Mouse (Mus musculus) MEL (cell line): ENCODE measurements around the gene Tlk2. TPM values are rescaled to one million over a fixed set of nuclear protein-coding genes. Genes with fewer than 3 reads are reported as not detected.

ENCODE experiments used
- DNase-seq: peaks from one replicate; pipeline ENCODE4 v3.0.0; 2011; ENCODE audit warnings: low read depth, low spot score
- H3K27ac ChIP-seq: 2 replicates; pipeline ENCODE4 v1.5.1; 2012; ENCODE audit warnings: low read depth, mild to moderate bottlenecking, control low read depth, low read length, moderate library complexity; ENCODE audit not compliant: control insufficient read depth
- H3K27me3 ChIP-seq, 2 experiments: fragments of 150-350 bp in 1 of 2; sonication (generic) in 1 of 2; 2 replicates each; pipeline ENCODE4 v1.6.1; 2012; ENCODE audit warnings: low read length in 2 of 2, mild to moderate bottlenecking in 2 of 2, improper control_type of control experiment in 1 of 2, moderate library complexity in 1 of 2; ENCODE audit not compliant: insufficient read depth in 2 of 2, control insufficient read depth in 1 of 2
- H3K36me3 ChIP-seq, 2 experiments: 2 replicates each; pipeline ENCODE4 v1.6.1; 2012 to 2014; ENCODE audit warnings: low read length in 2 of 2, improper control_type of control experiment in 1 of 2, inconsistent platforms in 1 of 2, mild to moderate bottlenecking in 1 of 2; ENCODE audit not compliant: insufficient read depth in 2 of 2, control insufficient read depth in 1 of 2
- H3K4me1 ChIP-seq, 2 experiments: fragments of 150-350 bp in 1 of 2; sonication (generic) in 1 of 2; 2 replicates each; pipeline ENCODE4 v1.6.1; 2012; ENCODE audit warnings: low read length in 2 of 2, improper control_type of control experiment in 1 of 2, mild to moderate bottlenecking in 1 of 2; ENCODE audit not compliant: insufficient read depth in 2 of 2, control insufficient read depth in 1 of 2
- H3K4me3 ChIP-seq, 2 experiments: fragments of 150-350 bp in 1 of 2; sonication (generic) in 1 of 2; 2 replicates each; pipeline ENCODE4 v1.5.1; 2012; ENCODE audit warnings: low read depth in 2 of 2, low read length in 2 of 2, mild to moderate bottlenecking in 2 of 2, moderate library complexity in 2 of 2, control low read depth in 1 of 2, improper control_type of control experiment in 1 of 2; ENCODE audit not compliant: control insufficient read depth in 1 of 2, insufficient read depth in 1 of 2
- H3K79me2 ChIP-seq: 2 replicates; pipeline ENCODE4 v1.6.1; 2012; ENCODE audit warnings: mild to moderate bottlenecking, low read length, moderate library complexity; ENCODE audit not compliant: control insufficient read depth, poor library complexity, insufficient read depth
- H3K9ac ChIP-seq: 2 replicates; pipeline ENCODE4 v1.6.1; 2012; ENCODE audit warnings: low read depth, mild to moderate bottlenecking, control low read depth, low read length, moderate library complexity; ENCODE audit not compliant: control insufficient read depth, poor library complexity, severe bottlenecking
- H3K9me3 ChIP-seq: fragments of 150-350 bp; sonication (generic); replicated peaks from 2 replicates; pipeline ENCODE4 v1.6.1; 2012; ENCODE audit warnings: mild to moderate bottlenecking, low read length, improper control_type of control experiment, moderate library complexity; ENCODE audit not compliant: insufficient read depth
- BHLHE40 ChIP-seq: IDR thresholded peaks from 2 replicates; pipeline ENCODE4 v1.6.1; 2012; ENCODE audit warnings: low read depth, mild to moderate bottlenecking, inconsistent platforms, low read length, improper control_type of control experiment, borderline replicate concordance
- CHD1 ChIP-seq: IDR thresholded peaks from 2 replicates; pipeline ENCODE4 v1.6.1; 2012; ENCODE audit warnings: low read depth, mild to moderate bottlenecking, inconsistent platforms, low read length, improper control_type of control experiment
- CHD2 ChIP-seq: IDR thresholded peaks from 2 replicates; pipeline ENCODE4 v1.6.1; 2011; ENCODE audit warnings: low read length, improper control_type of control experiment
- E2F4 ChIP-seq: IDR thresholded peaks from 2 replicates; pipeline ENCODE4 v1.6.1; 2011; ENCODE audit warnings: low read depth, low read length, improper control_type of control experiment, borderline replicate concordance
- EP300 ChIP-seq, 2 experiments: IDR thresholded peaks; 2 replicates each; pipeline ENCODE4 v1.6.1; 2011; ENCODE audit warnings: improper control_type of control experiment in 2 of 2, low read length in 2 of 2, low read depth in 1 of 2, mild to moderate bottlenecking in 1 of 2
- GABPA ChIP-seq: IDR thresholded peaks from 2 replicates; pipeline ENCODE4 v1.6.1; 2012; ENCODE audit warnings: low read depth, mild to moderate bottlenecking, inconsistent platforms, low read length, improper control_type of control experiment, moderate library complexity
- MAX ChIP-seq: IDR thresholded peaks from 2 replicates; pipeline ENCODE4 v1.6.1; 2011; ENCODE audit warnings: low read length, improper control_type of control experiment
- MEF2A ChIP-seq: IDR thresholded peaks from 2 replicates; pipeline ENCODE4 v1.6.1; 2014; ENCODE audit warnings: low read depth, mild to moderate bottlenecking, inconsistent platforms, low read length, improper control_type of control experiment; ENCODE audit not compliant: poor library complexity, insufficient replicate concordance, severe bottlenecking; ENCODE audit errors: extremely low read depth
- MXI1 ChIP-seq: IDR thresholded peaks from 2 replicates; pipeline ENCODE4 v1.6.1; 2011; ENCODE audit warnings: mild to moderate bottlenecking, low read depth, low read length, improper control_type of control experiment
- MYB ChIP-seq: IDR thresholded peaks from 2 replicates; pipeline ENCODE4 v1.6.1; 2011; ENCODE audit warnings: mild to moderate bottlenecking, low read depth, low read length, improper control_type of control experiment
- MYC ChIP-seq: IDR thresholded peaks from 2 replicates; pipeline ENCODE4 v1.6.1; 2011; ENCODE audit warnings: low read depth, mild to moderate bottlenecking, low read length, improper control_type of control experiment, moderate library complexity
- POLR2AphosphoS2 ChIP-seq: IDR thresholded peaks from 2 replicates; pipeline ENCODE4 v1.6.1; 2011; ENCODE audit warnings: low read length, improper control_type of control experiment
- POLR2AphosphoS5 ChIP-seq: IDR thresholded peaks from 2 replicates; pipeline ENCODE4 v1.6.1; 2012; ENCODE audit warnings: low read depth, borderline replicate concordance, mild to moderate bottlenecking, inconsistent platforms, low read length, moderate library complexity, mixed read lengths
- RCOR1 ChIP-seq: IDR thresholded peaks from 2 replicates; pipeline ENCODE4 v1.6.1; 2012; ENCODE audit warnings: low read depth, mild to moderate bottlenecking, inconsistent platforms, low read length, improper control_type of control experiment
- SIN3A ChIP-seq: IDR thresholded peaks from 2 replicates; pipeline ENCODE4 v1.6.1; 2012; ENCODE audit warnings: low read length, improper control_type of control experiment, inconsistent platforms
- SMC3 ChIP-seq: IDR thresholded peaks from 2 replicates; pipeline ENCODE4 v1.6.1; 2011; ENCODE audit warnings: low read depth, low read length, improper control_type of control experiment
- TCF12 ChIP-seq: IDR thresholded peaks from 2 replicates; pipeline ENCODE4 v1.6.1; 2014; ENCODE audit warnings: low read depth, mild to moderate bottlenecking, inconsistent platforms, low read length, improper control_type of control experiment, moderate library complexity
- USF1 ChIP-seq: IDR thresholded peaks from 2 replicates; pipeline ENCODE4 v1.6.1; 2014; ENCODE audit warnings: low read depth, mild to moderate bottlenecking, inconsistent platforms, low read length, improper control_type of control experiment, moderate library complexity
- ZMIZ1 ChIP-seq: IDR thresholded peaks from 2 replicates; pipeline ENCODE4 v1.6.1; 2012; ENCODE audit warnings: low read depth, mild to moderate bottlenecking, inconsistent platforms, low read length, improper control_type of control experiment, moderate library complexity
- polyA plus RNA-seq, 2 experiments: library from polyadenylated mRNA; stranded (reverse) in 1 of 2; unstranded in 1 of 2; fragments of >175 nt in 1 of 2; fragments of >200 nt in 1 of 2; gene quantifications; 2 replicates each; pipeline versions ENCODE4 v1.2.1 to v1.2.4; 2012; ENCODE audit warnings: low replicate concordance in 2 of 2, low read depth in 1 of 2; ENCODE audit not compliant: insufficient read length in 2 of 2, insufficient read depth in 1 of 2, missing spikeins in 1 of 2
- total RNA-seq: library from RNA; depleted of rRNA; stranded (reverse); fragments of 300-350 nt; gene quantifications from 2 replicates; pipeline ENCODE4 v1.2.3, GENCODE M21; 2012

The Tlk2 gene
- total and polyA plus RNA-seq, 3 experiments = 46.5 to 60.9 TPM; not detected in 1

DNA sequence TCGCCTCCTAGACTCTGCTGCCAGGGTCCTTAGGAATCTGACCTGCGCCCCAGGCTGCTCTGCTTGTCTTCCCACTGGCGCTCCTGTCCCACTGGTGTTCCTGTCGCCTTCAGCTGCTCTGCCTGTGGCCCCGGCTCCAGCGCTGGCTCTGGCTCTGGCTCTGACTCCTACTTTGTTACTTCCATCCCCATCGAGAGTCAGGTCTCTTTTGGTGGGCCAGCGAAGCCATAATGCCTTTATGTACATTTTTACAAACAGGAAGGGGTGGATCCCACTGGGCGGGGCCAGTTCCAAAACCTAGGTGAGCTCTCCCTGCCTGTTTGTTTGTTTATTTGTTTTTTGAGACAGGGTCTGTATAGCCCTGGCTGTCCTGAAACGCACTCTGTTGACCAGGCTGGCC is 11.8 kb upstream of the Tlk2 start:
- Histone ChIP-seq H3K9ac (no peak overlapping the region), H3K36me3 (peaks cover 0 to 5% of the 10 kb centered on the region in 2 experiments; a peak in 2 of 4 replicates)
- TF ChIP-seq USF1 = no peak
- no peak for TF ChIP-seq MXI1
- TF ChIP-seq POLR2AphosphoS5 = no peak

DNA sequence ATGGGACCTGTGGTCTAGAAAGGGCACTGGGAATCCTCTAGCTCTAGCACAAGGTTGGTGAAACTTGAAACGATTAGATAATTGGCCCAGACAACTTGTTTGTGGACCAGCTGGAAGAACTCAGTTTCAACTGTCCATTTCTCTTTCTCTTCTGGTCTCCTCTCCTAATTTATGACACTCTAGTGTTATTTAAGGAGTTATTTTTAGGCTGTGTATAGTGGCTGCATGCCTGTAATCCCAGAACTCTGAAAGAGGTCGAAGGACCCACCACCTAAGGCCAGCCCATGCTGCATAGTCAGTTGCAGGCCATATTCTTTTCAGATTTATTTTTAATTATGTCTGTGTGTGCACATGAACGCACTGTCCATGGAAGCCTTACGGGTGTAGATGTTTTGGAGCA is 916 bp downstream of the Tlk2 start:
- H3K36me3 ChIP-seq = peaks cover 5 to 29% of the 10 kb centered on the region in 2 experiments; a peak in 3 of 4 replicates
- peaks cover 40% of the 10 kb centered on the region for H3K79me2 ChIP-seq
- H3K27ac ChIP-seq = no peak overlapping the region
- peak overlapping the region; percentile 85 for H3K9ac ChIP-seq
- H3K4me3 ChIP-seq = peak overlapping the region; percentile 82 to 88; a peak in 3 of 4 replicates
- H3K27me3 ChIP-seq = no peaks in the 10 kb centered on the region
- H3K4me1 ChIP-seq = peaks cover 13 to 14% of the 10 kb centered on the region in 2 experiments
- no peaks in the 10 kb centered on the region for H3K9me3 ChIP-seq
- no peak for DNase-seq
- no peak for TF ChIP-seq MEF2A
- TF ChIP-seq SMC3 = no peak
- TF ChIP-seq RCOR1 = no peak
- TF ChIP-seq MYC = no peak
- TF ChIP-seq GABPA = no peak
- no peak for TF ChIP-seq CHD2
- no peak for TF ChIP-seq TCF12
- no peak for TF ChIP-seq MYB
- TF ChIP-seq MAX = no peak
- TF ChIP-seq ZMIZ1 = no peak
- no peak for TF ChIP-seq E2F4
- no peak for TF ChIP-seq BHLHE40
- no peak for TF ChIP-seq CHD1
- no peak for TF ChIP-seq USF1
- TF ChIP-seq MXI1 = no peak
- no peak for TF ChIP-seq EP300 (IDR thresholded peaks at IDR 0.05; ENCODE audit: low read depth in 1 of 2, low read length in 2 of 2)
- TF ChIP-seq POLR2AphosphoS2 = no peak
- no peak for TF ChIP-seq SIN3A

More for the DNA sequence above, 11.8 kb upstream of the Tlk2 start:
- DNase-seq = no peak
- H3K4me1 ChIP-seq = peaks cover 8 to 13% of the 10 kb centered on the region in 2 experiments
- H3K27me3 ChIP-seq = no peaks in the 10 kb centered on the region
- H3K9me3 ChIP-seq = no peaks in the 10 kb centered on the region
- no peak overlapping the region for H3K4me3 ChIP-seq
- no peak overlapping the region for H3K27ac ChIP-seq
- H3K79me2 ChIP-seq = no peaks in the 10 kb centered on the region
